Mouse (Mus musculus) cerebellum, adult 9-10 months (tissue): ENCODE results near the gene Tex2.
"Not testable (repeated sequence)": the region's sequence is repeated elsewhere in the genome, so short reads cannot be mapped to it uniquely, and the experiment has no call there.

Experiments
- DNase-seq: peaks from one replicate; pipeline ENCODE4 v3.0.0; 2022

Tex2 gene

GRCm38 (mm10) chr11:106577624-106578355 is 35.4 kb downstream of the Tex2 start:
- not testable (repeated sequence) for DNase-seq

GRCm38 (mm10) chr11:106574456-106574855 is 38.8 kb downstream of the Tex2 start:
- DNase-seq = no peak

GRCm38 (mm10) chr11:106573476-106574240 is 39.6 kb downstream of the Tex2 start:
- DNase-seq = no peak

- no peak for DNase-seq
Observed at GRCm38 (mm10) chr11:106572958-106573357, 40.3 kb downstream of the Tex2 start.

GRCm38 (mm10) chr11:106572020-106572782 is 41.0 kb downstream of the Tex2 start:
- DNase-seq = no peak

GRCm38 (mm10) chr11:106571026-106571983 is 41.9 kb downstream of the Tex2 start:
- DNase-seq = no peak

GRCm38 (mm10) chr11:106568329-106568960 is 44.8 kb downstream of the Tex2 start:
- DNase-seq = peak; percentile 86

- peak; percentile 54 for DNase-seq
Observed at GRCm38 (mm10) chr11:106566040-106566785, 47.0 kb downstream of the Tex2 start.

GRCm38 (mm10) chr11:106564261-106564660 is 49.0 kb downstream of the Tex2 start:
- DNase-seq = peak; percentile 51

- no peak for DNase-seq
Observed at GRCm38 (mm10) chr11:106562707-106563106, 50.5 kb downstream of the Tex2 start.

- DNase-seq = no peak
Observed at GRCm38 (mm10) chr11:106559773-106560172, 53.5 kb downstream of the Tex2 start.

GRCm38 (mm10) chr11:106558008-106558407 is 55.2 kb downstream of the Tex2 start:
- no peak for DNase-seq

GRCm38 (mm10) chr11:106557398-106557797 is 55.8 kb downstream of the Tex2 start:
- DNase-seq = no peak

GRCm38 (mm10) chr11:106556689-106557088 is 56.5 kb downstream of the Tex2 start:
- DNase-seq = no peak

- DNase-seq = no peak
Observed at GRCm38 (mm10) chr11:106555805-106556615, 57.2 kb downstream of the Tex2 start.

GRCm38 (mm10) chr11:106550398-106550797 is 62.8 kb downstream of the Tex2 start:
- no peak for DNase-seq

GRCm38 (mm10) chr11:106546081-106546480 is 67.1 kb downstream of the Tex2 start:
- no peak for DNase-seq

GRCm38 (mm10) chr11:106544916-106545315 is 68.3 kb downstream of the Tex2 start:
- DNase-seq = no peak

- no peak for DNase-seq
Observed at GRCm38 (mm10) chr11:106544133-106544532, 69.1 kb downstream of the Tex2 start.

- DNase-seq = no peak
Observed at GRCm38 (mm10) chr11:106543006-106543405, 70.2 kb downstream of the Tex2 start.
